Mouse (Mus musculus): ENCODE data around the gene Fkbp5. TPM values are rescaled to one million over a fixed set of nuclear protein-coding genes. Genes with fewer than 3 reads are reported as not detected.

Gene Fkbp5
- total and polyA plus RNA-seq, 3 experiments: 14.4 to 31.4 (median 22.6) TPM

DNA sequence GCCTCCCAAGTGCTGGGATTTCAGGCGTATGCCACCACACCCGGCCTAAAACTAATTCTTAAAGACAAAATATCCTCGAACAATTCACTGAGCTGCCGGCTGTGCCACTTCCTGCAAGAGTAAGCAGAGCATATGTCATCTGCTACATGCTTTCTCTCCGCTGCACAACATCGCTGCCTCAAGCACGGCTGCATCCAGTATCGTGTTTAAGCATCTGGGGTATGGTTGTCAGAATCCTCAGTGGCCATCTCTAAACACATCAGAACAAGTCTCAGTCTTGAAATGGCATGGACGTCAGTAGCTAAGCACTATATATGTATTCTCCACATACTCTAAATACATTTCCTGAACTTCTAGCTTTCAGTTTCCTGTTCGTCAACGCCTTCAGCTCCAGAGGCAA, 49.6 kb downstream of the Fkbp5 start:
- Histone ChIP-seq H3K36me3 (replicated peaks in 1 of 2; ENCODE audit: control insufficient read depth in 1 of 2, insufficient read depth in 1 of 2, low read length in 1 of 2) (peaks cover 0 to 16% of the 10 kb centered on the region in 2 experiments), H3K27me3 (replicated peaks) (no peaks in the 10 kb centered on the region), H3K9me3 (replicated peaks; ENCODE audit: low read length) (no peaks in the 10 kb centered on the region), H3K27ac (ENCODE audit: insufficient read depth, low read depth) (no peak overlapping the region), H3K9ac (ENCODE audit: insufficient read depth, low read depth) (no peak overlapping the region), H3K79me2 (replicated peaks; ENCODE audit: control insufficient read depth, extremely low read depth, insufficient read depth, poor library complexity, severe bottlenecking) (peaks cover 5% of the 10 kb centered on the region; the same call in 1 of the 2 replicates), H3K4me2 (ENCODE audit: insufficient read depth, low read depth, poor library complexity, severe bottlenecking) (no peak overlapping the region), H3K4me3 (replicated peaks in 1 of 3; ENCODE audit: low read depth in 2 of 3, low read length in 2 of 3, poor library complexity in 1 of 3) (no peak overlapping the region), H3K4me1 (ENCODE audit: control insufficient read depth in 1 of 2, insufficient read depth in 2 of 2) (peaks cover 0 to 16% of the 10 kb centered on the region in 2 experiments; a peak in 3 of 4 replicates)
- TF ChIP-seq MXI1 (IDR thresholded peaks at IDR 0.05; ENCODE audit: low read depth, low read length) (no peak), TBP (conservative IDR thresholded peaks at IDR 0.05; ENCODE audit: low read depth, low read length) (no peak), RCOR1 (conservative IDR thresholded peaks at IDR 0.05; ENCODE audit: low read depth, low read length) (no peak), ETS1 (conservative IDR thresholded peaks at IDR 0.05; ENCODE audit: low read depth, low read length) (no peak), POLR2AphosphoS2 (IDR thresholded peaks at IDR 0.05; ENCODE audit: low read depth, low read length) (no peak), IRF4 (IDR thresholded peaks at IDR 0.05; ENCODE audit: low read depth, low read length) (no peak), JUN (IDR thresholded peaks at IDR 0.05; ENCODE audit: insufficient read depth, low read depth, low read length) (no peak), E2F4 (IDR thresholded peaks at IDR 0.05; ENCODE audit: insufficient replicate concordance, low read depth, low read length) (no peak), ZNF384 (IDR thresholded peaks at IDR 0.05; ENCODE audit: low read depth, low read length) (no peak), RAD21 (IDR thresholded peaks at IDR 0.05; ENCODE audit: low read depth, low read length) (no peak), ZMIZ1 (IDR thresholded peaks at IDR 0.05; ENCODE audit: low read depth, low read length) (no peak), BHLHE40 (IDR thresholded peaks at IDR 0.05; ENCODE audit: low read depth, low read length) (no peak), POLR2A (IDR thresholded peaks at IDR 0.05; ENCODE audit: low read depth, low read length) (no peak), ELF1 (IDR thresholded peaks at IDR 0.05; ENCODE audit: low read depth, low read length) (no peak), MAX (IDR thresholded peaks at IDR 0.05; ENCODE audit: low read length) (no peak), EP300 (IDR thresholded peaks at IDR 0.05; ENCODE audit: low read length) (no peak), ZKSCAN1 (IDR thresholded peaks at IDR 0.05; ENCODE audit: borderline replicate concordance, low read depth, low read length) (no peak)
- DNase-seq (ENCODE audit: extremely low read depth): no peak
- in situ Hi-C loops (cut with MboI; ENCODE audit: low pct_ligation_motif_present, low pct_unique_long_range_greater_than_20kb, low sequenced_read_pairs) (no loop called here), dilution Hi-C loops (cut with MboI; ENCODE audit: extremely low pct_ligation_motif_present, extremely low pct_unique_long_range_greater_than_20kb, low sequenced_read_pairs) (no loop called here)

DNA sequence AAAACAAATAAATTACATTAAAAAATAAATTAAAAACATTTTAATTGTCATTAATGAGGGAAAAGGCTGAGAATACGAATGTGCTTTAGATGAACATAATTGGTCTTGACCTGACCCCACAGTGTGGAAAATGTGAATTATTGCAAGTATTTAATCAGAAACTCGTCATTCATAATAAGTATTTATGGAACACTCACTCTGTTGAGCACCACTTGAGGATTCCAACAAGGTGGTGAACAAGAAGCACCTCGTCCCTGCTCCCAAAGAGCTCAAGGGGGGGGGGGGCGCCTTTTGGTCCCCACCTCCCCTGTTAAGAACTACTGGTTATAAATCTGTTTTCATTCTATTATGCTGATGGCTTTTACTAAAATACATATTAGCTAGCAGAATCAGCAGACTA, 51.4 kb downstream of the Fkbp5 start:
- H3K79me2 ChIP-seq (replicated peaks; ENCODE audit: control insufficient read depth, extremely low read depth, insufficient read depth, poor library complexity, severe bottlenecking): peaks cover 5% of the 10 kb centered on the region; the same call in 1 of the 2 replicates
- peaks cover 0 to 5% of the 10 kb centered on the region in 2 experiments for H3K36me3 ChIP-seq (replicated peaks in 1 of 2; ENCODE audit: control insufficient read depth in 1 of 2, insufficient read depth in 1 of 2, low read length in 1 of 2)
- H3K4me3 ChIP-seq (replicated peaks in 1 of 3; ENCODE audit: low read depth in 2 of 3, low read length in 2 of 3, poor library complexity in 1 of 3): no peak overlapping the region
- TF ChIP-seq GABPA (IDR thresholded peaks at IDR 0.05; ENCODE audit: insufficient replicate concordance, low read depth, low read length) (no peak), IRF4 (IDR thresholded peaks at IDR 0.05; ENCODE audit: low read depth, low read length) (no peak), NRF1 (IDR thresholded peaks at IDR 0.05; ENCODE audit: low read depth, low read length) (no peak), MAFK (IDR thresholded peaks at IDR 0.05; ENCODE audit: insufficient replicate concordance, low read length) (no peak), MAX (IDR thresholded peaks at IDR 0.05; ENCODE audit: low read length) (no peak), UBTF (IDR thresholded peaks at IDR 0.05; ENCODE audit: low read depth, low read length) (no peak), MEF2A (IDR thresholded peaks at IDR 0.05; ENCODE audit: borderline replicate concordance, low read depth, low read length) (no peak)
- H3K4me2 ChIP-seq (ENCODE audit: insufficient read depth, low read depth, poor library complexity, severe bottlenecking): no peak overlapping the region
- DNase-seq (ENCODE audit: extremely low read depth): no peak
- dilution Hi-C loops (cut with MboI; ENCODE audit: extremely low pct_ligation_motif_present, extremely low pct_unique_long_range_greater_than_20kb, low sequenced_read_pairs): no loop called here
- in situ Hi-C loops (cut with MboI; ENCODE audit: low pct_ligation_motif_present, low pct_unique_long_range_greater_than_20kb, low sequenced_read_pairs): no loop called here
- H3K9ac ChIP-seq (ENCODE audit: insufficient read depth, low read depth): no peak overlapping the region
- no peaks in the 10 kb centered on the region for H3K9me3 ChIP-seq (replicated peaks; ENCODE audit: low read length)
- H3K4me1 ChIP-seq (ENCODE audit: control insufficient read depth in 1 of 2, insufficient read depth in 2 of 2): peaks cover 0 to 16% of the 10 kb centered on the region in 2 experiments; a peak in 3 of 4 replicates
- H3K27ac ChIP-seq (ENCODE audit: insufficient read depth, low read depth): no peak overlapping the region
- H3K27me3 ChIP-seq (replicated peaks): no peaks in the 10 kb centered on the region
